Mouse (Mus musculus) liver, embryonic 12.5 days (tissue): ENCODE results near the gene Vgll4. TPM values are rescaled to one million over a fixed set of nuclear protein-coding genes. Genes with fewer than 3 reads are reported as not detected.
A peak's percentile ranks its signal among the peaks of the same experiment; 100 is the strongest.

Source experiments
- ATAC-seq: fragments of 200-750 bp; cut with Nextera tagmentation; 2 replicates; pipeline ENCODE4 v1.8.0; 2017; ENCODE audit warnings: moderate number of reproducible peaks, mild to moderate bottlenecking, moderate library complexity
- H3K27ac ChIP-seq: fragments of 300-500 bp; sonication (generic); 2 replicates; pipeline ENCODE4 v1.5.1; 2016; ENCODE audit warnings: mild to moderate bottlenecking
- H3K27me3 ChIP-seq: fragments of 300-500 bp; sonication (generic); replicated peaks from 2 replicates; pipeline ENCODE4 v1.6.1; 2016; ENCODE audit warnings: mild to moderate bottlenecking, moderate library complexity
- H3K36me3 ChIP-seq: fragments of 300-500 bp; sonication (generic); 2 replicates; pipeline ENCODE4 v1.6.1; 2016; ENCODE audit warnings: mild to moderate bottlenecking, moderate library complexity
- H3K4me1 ChIP-seq: fragments of 300-500 bp; sonication (generic); 2 replicates; pipeline ENCODE4 v1.6.1; 2016
- H3K4me2 ChIP-seq: fragments of 300-500 bp; sonication (generic); 2 replicates; pipeline ENCODE4 v1.6.1; 2016; ENCODE audit warnings: mild to moderate bottlenecking, moderate library complexity
- H3K4me3 ChIP-seq: fragments of 300-500 bp; sonication (generic); 2 replicates; pipeline ENCODE4 v1.5.1; 2016; ENCODE audit warnings: mild to moderate bottlenecking, moderate library complexity
- H3K9ac ChIP-seq: fragments of 300-500 bp; sonication (generic); 2 replicates; pipeline ENCODE4 v1.6.1; 2016; ENCODE audit warnings: mild to moderate bottlenecking, moderate library complexity
- H3K9me3 ChIP-seq: fragments of 300-500 bp; sonication (generic); replicated peaks from 2 replicates; pipeline ENCODE4 v1.6.1; 2016; ENCODE audit warnings: mild to moderate bottlenecking, moderate library complexity
- WGBS: fragments of 180-500 bp; shearing (Covaris S2); methylation state at CpG from one replicate; pipeline ENCODE4 v1.1.7; 2016; ENCODE audit not compliant: insufficient replicate concordance; 5-methylcytosine and 5-hydroxymethylcytosine counted together
- polyA plus RNA-seq: library from polyadenylated mRNA; unstranded; fragments of >200 nt; fragmentation: Nextera tagmentation; extraction: Ambion mirVana; gene quantifications from 2 replicates; pipeline ENCODE4 v1.2.1, GENCODE M21; 2016

Gene Vgll4
- polyA plus RNA-seq, 1 experiment from 2014 or later: 19.3 TPM

DNA sequence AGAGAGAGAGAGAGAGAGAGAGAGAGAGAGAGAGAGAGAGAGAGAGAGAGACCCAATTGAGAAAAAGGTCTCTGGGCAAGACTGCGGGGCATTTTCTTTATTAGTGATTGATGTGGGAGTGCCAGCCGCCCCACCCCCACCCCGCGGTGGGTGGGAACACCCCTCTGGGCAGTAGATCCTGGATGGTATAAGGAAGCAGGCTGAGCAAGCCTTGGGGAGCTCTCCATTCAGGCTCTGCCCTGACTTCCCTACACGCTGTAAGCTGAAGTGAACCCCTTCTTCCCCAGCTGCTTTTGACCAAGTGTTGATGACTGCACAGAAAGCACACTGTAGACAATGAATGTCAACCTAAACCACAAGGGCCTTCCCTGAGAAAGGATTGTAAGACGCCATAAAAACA lies 592 bp upstream of the Vgll4 start:
- no peaks in the 10 kb centered on the region for H3K9me3 ChIP-seq
- peaks cover 66% of the 10 kb centered on the region for H3K27me3 ChIP-seq
- no peak for ATAC-seq
- no peak overlapping the region for H3K4me3 ChIP-seq
- H3K4me2 ChIP-seq: no peak overlapping the region
- H3K9ac ChIP-seq: no peak overlapping the region
- H3K4me1 ChIP-seq: peaks cover 17% of the 10 kb centered on the region
- H3K27ac ChIP-seq: no peak overlapping the region
- 24% methylated on average over 6 of the region's 6 CpGs for WGBS
- H3K36me3 ChIP-seq: no peaks in the 10 kb centered on the region

DNA sequence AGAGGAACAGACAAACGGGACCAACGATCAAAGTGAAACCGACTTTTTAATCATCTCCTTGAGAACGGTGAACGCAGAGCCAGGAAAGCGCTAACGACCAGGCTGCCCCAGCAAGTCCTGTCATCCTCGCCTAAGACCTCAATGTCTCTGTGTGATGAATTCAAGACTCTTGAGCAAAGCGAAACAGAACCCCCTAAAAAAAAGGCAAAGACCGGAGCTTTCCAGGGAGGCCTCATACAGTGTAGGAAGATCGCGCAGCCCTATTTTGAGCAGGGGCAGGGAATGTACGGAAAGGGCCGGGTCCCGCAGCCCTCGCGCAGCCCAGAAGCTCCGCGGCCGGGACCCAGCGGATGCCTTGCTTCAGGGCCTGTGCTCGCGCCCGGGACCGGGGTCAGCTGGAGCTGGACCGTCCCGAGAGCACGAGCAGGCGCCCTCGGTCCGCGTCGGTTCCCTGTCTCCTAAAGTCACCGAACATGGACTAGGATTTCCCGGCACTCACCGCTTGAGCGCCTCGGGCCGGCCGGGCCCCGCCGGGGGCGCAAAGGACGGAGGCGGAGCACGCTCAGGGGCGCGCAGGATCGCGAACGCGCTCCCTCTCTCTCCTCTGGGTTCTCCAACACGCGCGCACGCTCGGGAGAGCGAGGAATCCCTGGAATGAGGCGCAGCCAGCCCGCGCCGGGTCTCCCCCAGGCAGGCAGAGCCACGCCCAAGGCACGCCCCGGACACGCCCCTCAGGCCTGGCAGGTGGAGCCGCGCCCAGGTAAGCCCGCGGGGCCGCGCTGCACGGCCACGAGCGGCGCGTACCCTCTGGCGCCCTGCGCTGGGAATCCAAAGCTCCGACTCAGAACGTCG lies 1.2 kb downstream of the Vgll4 start:
- under 1% methylated on average over 72 of the region's 82 CpGs for WGBS
- peak overlapping the region; percentile 80 for H3K4me2 ChIP-seq
- peak; percentile 26; the same call in 1 of the 2 replicates for ATAC-seq
- no peaks in the 10 kb centered on the region for H3K9me3 ChIP-seq
- peak overlapping the region; percentile 60 for H3K4me3 ChIP-seq
- H3K27me3 ChIP-seq: peaks cover 72% of the 10 kb centered on the region
- peaks cover 17% of the 10 kb centered on the region for H3K4me1 ChIP-seq
- H3K36me3 ChIP-seq: no peaks in the 10 kb centered on the region
- no peak overlapping the region for H3K27ac ChIP-seq
- H3K9ac ChIP-seq: peak overlapping the region; percentile 49

DNA sequence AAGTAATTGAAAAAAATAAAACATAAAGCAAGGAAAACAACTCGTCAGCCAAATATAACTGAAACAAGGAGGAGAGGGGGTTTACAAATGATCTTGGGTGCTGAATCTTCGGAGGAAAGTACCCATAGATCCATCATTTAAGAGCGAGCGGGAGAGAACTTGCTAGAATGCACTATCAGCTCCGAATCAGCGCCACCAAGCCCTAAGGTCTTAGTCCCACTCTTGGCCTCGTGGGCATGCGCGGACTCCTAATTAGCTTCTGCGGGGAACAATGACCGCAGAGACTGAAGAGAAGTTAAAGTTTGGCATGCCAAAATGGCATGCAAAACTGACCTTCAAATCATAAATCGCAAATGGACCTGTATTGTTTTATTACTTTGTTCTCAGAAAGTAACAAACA lies 2.2 kb downstream of the Vgll4 start:
- H3K4me3 ChIP-seq: no peak overlapping the region
- WGBS: 44% methylated on average over 12 of the region's 12 CpGs
- H3K27me3 ChIP-seq: peaks cover 72% of the 10 kb centered on the region
- no peak overlapping the region for H3K9ac ChIP-seq
- no peaks in the 10 kb centered on the region for H3K36me3 ChIP-seq
- ATAC-seq: no peak
- H3K4me2 ChIP-seq: peak overlapping the region; percentile 80; the same call in 1 of the 2 replicates
- H3K27ac ChIP-seq: no peak overlapping the region
- H3K4me1 ChIP-seq: peaks cover 17% of the 10 kb centered on the region
- no peaks in the 10 kb centered on the region for H3K9me3 ChIP-seq

DNA sequence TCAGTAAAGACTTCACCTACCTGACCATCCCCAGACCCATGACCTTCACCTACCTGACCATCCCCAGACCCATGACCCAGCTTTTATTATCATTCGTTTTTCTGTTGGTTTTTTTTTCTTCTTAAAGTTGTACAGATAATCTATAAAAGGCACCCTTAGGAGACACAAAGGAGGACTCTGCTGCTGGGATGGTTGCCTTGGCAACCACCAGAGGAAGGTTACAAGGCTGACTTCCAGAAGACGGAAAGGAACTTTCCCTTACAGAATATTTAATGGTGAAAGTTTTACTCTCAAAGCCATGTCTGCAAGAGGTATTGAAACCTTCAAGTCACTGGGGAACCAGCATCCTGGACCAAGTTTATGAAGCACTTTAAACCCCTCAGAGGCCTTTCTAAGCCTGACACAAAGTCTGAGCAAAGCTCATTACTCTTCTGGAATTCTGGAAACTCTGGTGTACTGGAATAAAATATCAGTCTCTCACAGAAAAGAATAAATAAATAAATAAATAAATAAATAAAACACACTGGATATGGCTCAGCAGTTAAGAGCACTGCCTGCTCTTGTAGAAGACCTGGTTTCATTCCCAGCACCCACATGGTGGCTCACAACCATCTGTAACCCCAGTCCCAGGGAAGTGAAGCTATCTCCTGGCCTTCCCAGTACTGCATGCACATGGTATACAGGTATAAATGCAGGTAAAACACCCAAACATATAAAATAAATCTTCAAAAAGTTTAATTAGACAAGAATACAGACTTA lies 3.2 kb downstream of the Vgll4 start:
- no peak overlapping the region for H3K9ac ChIP-seq
- WGBS: 44% methylated on average over 2 of the region's 2 CpGs
- H3K9me3 ChIP-seq: no peaks in the 10 kb centered on the region
- no peaks in the 10 kb centered on the region for H3K36me3 ChIP-seq
- H3K4me1 ChIP-seq: peaks cover 17% of the 10 kb centered on the region
- no peak overlapping the region for H3K27ac ChIP-seq
- no peak for ATAC-seq
- no peak overlapping the region for H3K4me2 ChIP-seq
- H3K27me3 ChIP-seq: peaks cover 69% of the 10 kb centered on the region
- H3K4me3 ChIP-seq: no peak overlapping the region

DNA sequence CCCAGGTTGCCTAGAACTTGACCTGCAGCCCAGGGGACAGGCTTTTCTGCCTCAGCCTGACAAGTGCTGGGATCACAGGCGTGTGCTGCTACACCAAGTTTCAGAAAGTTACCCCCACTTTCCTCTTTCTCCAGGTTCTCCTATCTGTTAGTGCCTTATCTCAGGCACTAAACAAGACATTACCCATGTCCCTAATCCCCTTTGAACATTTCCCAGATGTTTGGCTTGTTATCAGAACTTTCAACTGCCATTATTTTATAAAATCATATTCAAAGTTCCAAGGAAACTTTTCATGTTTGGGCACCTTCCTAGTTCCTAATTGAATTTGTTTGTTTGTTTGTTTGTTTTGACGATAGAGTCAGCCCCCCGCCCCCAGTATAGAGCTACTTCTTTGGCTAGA lies 4.0 kb downstream of the Vgll4 start:
- Histone ChIP-seq H3K9ac (no peak overlapping the region), H3K9me3 (no peaks in the 10 kb centered on the region), H3K4me1 (peaks cover 17% of the 10 kb centered on the region), H3K27ac (no peak overlapping the region), H3K27me3 (peaks cover 65% of the 10 kb centered on the region), H3K4me2 (no peak overlapping the region), H3K4me3 (no peak overlapping the region), H3K36me3 (no peaks in the 10 kb centered on the region)
- WGBS: 62% methylated on average over 3 of the region's 3 CpGs
- ATAC-seq: no peak

DNA sequence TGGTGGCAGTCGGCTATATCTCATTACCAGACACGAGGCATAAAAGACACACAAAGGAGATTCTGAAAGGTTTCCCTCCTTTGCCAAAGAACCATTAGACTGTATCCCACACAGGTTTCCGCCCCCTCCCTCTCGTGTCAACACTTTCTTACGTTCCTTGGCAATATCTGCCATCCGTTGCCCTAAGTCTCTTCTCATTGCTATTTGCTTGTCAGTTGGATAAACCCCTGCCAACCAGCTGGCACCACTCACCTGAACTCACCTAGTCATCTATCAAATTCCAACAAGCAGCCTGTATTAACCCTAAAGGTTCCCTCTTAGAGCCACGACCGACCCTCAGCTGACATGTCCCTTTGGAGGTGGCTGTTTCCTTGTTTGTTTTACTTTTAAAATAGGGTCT lies 4.4 kb downstream of the Vgll4 start:
- H3K9ac ChIP-seq: no peak overlapping the region
- no peak overlapping the region for H3K27ac ChIP-seq
- peaks cover 64% of the 10 kb centered on the region for H3K27me3 ChIP-seq
- H3K9me3 ChIP-seq: no peaks in the 10 kb centered on the region
- no peak for ATAC-seq
- H3K4me1 ChIP-seq: peaks cover 17% of the 10 kb centered on the region
- no peak overlapping the region for H3K4me3 ChIP-seq
- WGBS: 63% methylated on average over 8 of the region's 8 CpGs
- no peaks in the 10 kb centered on the region for H3K36me3 ChIP-seq
- no peak overlapping the region for H3K4me2 ChIP-seq

DNA sequence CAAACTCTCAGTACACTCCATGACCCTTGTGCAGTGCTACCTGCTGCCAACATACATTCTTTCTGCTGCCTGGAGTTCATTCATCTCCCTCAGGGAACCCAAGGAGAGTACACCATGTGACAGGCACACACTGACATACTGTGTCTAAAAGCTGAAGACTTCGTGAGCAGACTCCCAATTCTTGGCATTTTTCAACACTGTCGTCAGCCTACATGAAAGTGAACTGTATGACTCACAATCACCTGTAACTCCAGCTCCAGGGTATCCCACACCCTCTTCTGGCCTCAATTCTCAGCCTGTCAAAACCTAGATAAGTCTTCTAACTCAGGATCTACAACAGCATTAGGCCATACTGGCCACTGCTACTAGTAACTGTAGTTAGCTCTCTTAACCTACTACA lies 5.6 kb downstream of the Vgll4 start:
- no peak overlapping the region for H3K4me2 ChIP-seq
- no peak for ATAC-seq
- H3K4me3 ChIP-seq: no peak overlapping the region
- WGBS: 56% methylated on average over 2 of the region's 2 CpGs
- peaks cover 60% of the 10 kb centered on the region for H3K27me3 ChIP-seq
- H3K9ac ChIP-seq: no peak overlapping the region
- H3K9me3 ChIP-seq: no peaks in the 10 kb centered on the region
- H3K27ac ChIP-seq: no peak overlapping the region
- no peaks in the 10 kb centered on the region for H3K36me3 ChIP-seq
- H3K4me1 ChIP-seq: peaks cover 10% of the 10 kb centered on the region

DNA sequence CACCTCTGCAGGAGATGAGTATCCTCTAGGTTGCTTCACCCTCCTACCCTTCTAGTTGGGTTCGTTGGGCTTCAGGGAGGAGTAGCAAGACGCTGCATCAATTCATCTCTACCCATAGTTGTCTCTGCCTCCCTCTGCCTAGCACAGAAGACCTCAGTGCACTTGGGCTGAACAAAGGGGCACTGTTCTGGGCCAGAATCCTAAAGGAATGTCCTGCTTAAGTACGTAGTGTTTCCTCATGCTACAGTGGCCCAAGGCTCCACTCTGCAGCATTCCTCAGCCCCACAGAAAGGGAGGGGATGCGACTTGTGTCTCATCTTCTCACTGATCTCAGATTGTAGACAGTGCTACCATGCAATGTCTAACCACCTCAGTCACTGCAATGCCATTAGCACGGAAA lies 6.2 kb downstream of the Vgll4 start:
- WGBS: 62% methylated on average over 5 of the region's 5 CpGs
- Histone ChIP-seq H3K27me3 (peaks cover 54% of the 10 kb centered on the region), H3K4me2 (no peak overlapping the region), H3K36me3 (no peaks in the 10 kb centered on the region), H3K4me1 (peaks cover 4% of the 10 kb centered on the region), H3K9ac (no peak overlapping the region), H3K4me3 (no peak overlapping the region), H3K9me3 (no peaks in the 10 kb centered on the region), H3K27ac (no peak overlapping the region)
- ATAC-seq: no peak

DNA sequence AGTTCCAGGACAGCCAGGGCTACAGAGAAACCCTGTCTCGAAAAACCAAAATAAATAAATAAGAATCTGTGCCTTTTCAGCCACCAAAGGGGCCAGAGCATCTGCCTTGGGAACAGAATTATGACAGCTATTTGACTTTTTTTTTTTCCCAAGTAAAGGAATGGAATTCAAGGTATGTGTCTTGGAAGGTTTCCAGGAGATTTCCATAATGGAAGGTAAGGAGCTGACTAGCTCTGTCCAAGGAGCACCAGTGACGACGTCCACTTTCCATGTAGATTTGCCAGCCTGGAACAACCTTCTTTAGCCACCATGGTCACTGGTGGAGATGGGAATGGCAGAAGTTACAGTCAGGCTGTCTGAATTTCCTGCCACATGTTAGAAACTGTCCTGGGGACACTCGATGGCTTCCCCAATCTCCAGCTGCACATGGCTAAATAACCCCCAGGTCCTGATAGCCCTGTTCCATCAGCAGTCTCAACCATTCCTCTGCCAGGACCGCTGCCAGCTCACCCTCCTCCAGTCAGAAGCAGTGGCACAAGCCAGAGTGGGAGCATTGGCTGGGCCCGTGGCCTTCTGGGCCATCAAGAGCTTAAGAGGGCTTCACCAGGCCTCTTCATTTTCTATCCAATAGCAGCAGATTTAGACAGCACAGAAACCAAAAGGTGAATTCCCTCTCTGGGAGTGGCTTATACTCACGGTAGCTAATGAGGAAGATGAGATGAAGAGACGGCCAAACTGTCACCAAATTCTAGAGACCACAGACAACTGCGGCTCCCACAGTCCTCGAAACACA lies 8.3 kb downstream of the Vgll4 start:
- H3K9me3 ChIP-seq: no peaks in the 10 kb centered on the region
- no peaks in the 10 kb centered on the region for H3K36me3 ChIP-seq
- H3K4me2 ChIP-seq: no peak overlapping the region
- H3K9ac ChIP-seq: no peak overlapping the region
- H3K4me3 ChIP-seq: no peak overlapping the region
- no peak overlapping the region for H3K27ac ChIP-seq
- ATAC-seq: no peak
- 60% methylated on average over 10 of the region's 10 CpGs for WGBS
- H3K27me3 ChIP-seq: peaks cover 32% of the 10 kb centered on the region
- H3K4me1 ChIP-seq: no peaks in the 10 kb centered on the region

DNA sequence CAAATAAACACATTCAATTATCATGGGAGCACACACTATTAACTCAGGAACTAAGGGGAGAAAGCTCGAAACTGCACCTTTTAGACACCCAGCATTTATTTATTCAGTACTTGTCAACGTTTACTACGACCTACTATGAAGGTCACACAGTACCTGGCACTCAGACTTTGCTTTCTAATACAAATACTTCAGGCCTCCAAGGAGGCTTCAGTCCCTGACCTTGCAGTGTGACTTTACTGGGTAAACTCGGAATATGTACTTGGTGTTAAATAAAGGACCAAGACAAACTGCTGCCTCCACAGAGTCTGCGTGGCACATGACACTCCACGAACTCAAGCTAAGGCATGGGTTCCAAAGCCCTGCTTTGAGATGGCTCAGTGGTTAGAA lies 10.8 kb downstream of the Vgll4 start:
- Histone ChIP-seq H3K4me1 (no peaks in the 10 kb centered on the region), H3K27ac (no peak overlapping the region), H3K4me2 (no peak overlapping the region), H3K36me3 (no peaks in the 10 kb centered on the region), H3K27me3 (peaks cover 15% of the 10 kb centered on the region; the same call in 1 of the 2 replicates), H3K4me3 (no peak overlapping the region), H3K9me3 (no peaks in the 10 kb centered on the region), H3K9ac (no peak overlapping the region)
- no peak for ATAC-seq
- 63% methylated on average over 6 of the region's 6 CpGs for WGBS

DNA sequence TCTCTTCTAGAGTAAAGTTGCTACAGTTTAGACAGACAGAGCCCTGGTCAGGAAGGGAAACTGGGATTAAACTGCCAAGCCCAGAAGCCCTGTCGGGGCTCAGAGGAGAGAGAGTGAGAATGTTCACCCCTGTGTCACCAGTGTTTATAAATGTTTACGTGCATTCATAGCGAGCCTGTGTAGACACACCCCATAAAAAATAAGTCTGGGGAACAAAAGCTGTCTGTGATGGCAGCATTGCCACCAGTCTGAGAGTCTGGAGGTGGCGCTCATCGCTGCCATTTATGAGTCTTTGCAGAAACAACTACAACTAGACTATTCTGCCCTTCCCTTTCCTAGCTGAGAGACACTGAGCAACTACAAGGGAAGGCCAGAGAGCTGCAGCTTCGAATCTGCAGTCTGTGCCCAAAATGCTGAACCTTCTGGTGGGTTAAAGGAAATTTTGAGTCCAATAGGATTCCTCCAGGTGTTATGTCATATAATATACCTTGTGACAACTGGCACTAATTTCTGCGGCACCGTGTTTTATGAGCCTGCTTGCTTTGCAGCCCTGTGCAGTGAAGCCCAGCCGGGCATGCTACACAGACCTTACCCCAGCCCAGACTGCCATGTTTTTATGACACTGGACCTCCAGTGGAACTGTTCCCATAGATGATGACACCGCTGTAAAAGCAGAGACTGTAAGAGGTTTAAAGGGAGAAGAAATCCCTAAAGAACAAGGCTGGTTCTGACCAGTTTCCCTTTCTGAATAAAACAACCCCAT lies 11.4 kb downstream of the Vgll4 start:
- no peaks in the 10 kb centered on the region for H3K36me3 ChIP-seq
- H3K4me1 ChIP-seq: no peaks in the 10 kb centered on the region
- H3K9me3 ChIP-seq: no peaks in the 10 kb centered on the region
- no peak for ATAC-seq
- no peak overlapping the region for H3K4me2 ChIP-seq
- no peak overlapping the region for H3K9ac ChIP-seq
- H3K4me3 ChIP-seq: no peak overlapping the region
- WGBS: 73% methylated on average over 10 of the region's 10 CpGs
- H3K27ac ChIP-seq: no peak overlapping the region
- peaks cover 15% of the 10 kb centered on the region; the same call in 1 of the 2 replicates for H3K27me3 ChIP-seq
